Mouse (Mus musculus): ENCODE measurements around the gene Tpsg1. TPM values are rescaled to one million over a fixed set of nuclear protein-coding genes. Genes with fewer than 3 reads are reported as not detected.

The Tpsg1 gene
- polyA plus RNA-seq, 1 experiment from 2014 or later = 6.3 TPM

GRCm38 (mm10) chr17:25420998-25421397 is 51.9 kb downstream of the Tpsg1 start:
- H3K4me1 ChIP-seq (replicated peaks; ENCODE audit: control insufficient read depth, insufficient read depth, low read length) = peaks cover 18% of the 10 kb centered on the region
- no peak overlapping the region for H3K9ac ChIP-seq (ENCODE audit: low read length)
- no peaks in the 10 kb centered on the region for H3K27me3 ChIP-seq (replicated peaks; ENCODE audit: control insufficient read depth, insufficient read depth, low read length)
- no peak overlapping the region for H3K4me2 ChIP-seq (ENCODE audit: low read length)
- WGBS = 91% methylated on average over 3 of the region's 3 CpGs
- DNase-seq (ENCODE audit: low spot score) = no peak
- H3K27ac ChIP-seq (ENCODE audit: low read depth) = no peak overlapping the region
- no peaks in the 10 kb centered on the region; the same call in 1 of the 2 replicates for H3K36me3 ChIP-seq (ENCODE audit: control insufficient read depth, insufficient read depth, low read length)
- no peaks in the 10 kb centered on the region for H3K9me3 ChIP-seq (ENCODE audit: control insufficient read depth, low read length)
- no peak overlapping the region for H3K4me3 ChIP-seq (ENCODE audit: low read depth, low read length)
- ATAC-seq (replicated peaks; ENCODE audit: low FRiP score, low TSS enrichment, low read depth) = no peak

Other genes with a start within 250 kb of the Tpsg1 start
- not detected in 2 replicates for gene Ptx4, start 248.5 kb upstream of the Tpsg1 start, polyA plus RNA-seq (2014; fragmentation: Nextera tagmentation; extraction: Ambion mirVana)
- 20.0 and 22.0 TPM in 2 replicates for gene Clcn7, start 235.9 kb upstream of the Tpsg1 start, polyA plus RNA-seq (2014; fragmentation: Nextera tagmentation; extraction: Ambion mirVana)
- gene Ccdc154, start 206.8 kb upstream of the Tpsg1 start, polyA plus RNA-seq (2014; fragmentation: Nextera tagmentation; extraction: Ambion mirVana) = 0.07 TPM in 2 replicates
- gene Gm38655, start 193.8 kb upstream of the Tpsg1 start, polyA plus RNA-seq (2014; fragmentation: Nextera tagmentation; extraction: Ambion mirVana) = 0.41 and 0.47 TPM in 2 replicates
- gene BC003965, start 184.7 kb upstream of the Tpsg1 start, polyA plus RNA-seq (2014; fragmentation: Nextera tagmentation; extraction: Ambion mirVana) = 36.9 and 37.1 TPM in 2 replicates
- gene Unkl, start 180.9 kb upstream of the Tpsg1 start, polyA plus RNA-seq (2014; fragmentation: Nextera tagmentation; extraction: Ambion mirVana) = 4.8 and 6.2 TPM in 2 replicates
- 36.4 and 41.8 TPM in 2 replicates for gene Gnptg, start 129.1 kb upstream of the Tpsg1 start, polyA plus RNA-seq (2014; fragmentation: Nextera tagmentation; extraction: Ambion mirVana)
- gene Tsr3, start 129.1 kb upstream of the Tpsg1 start, polyA plus RNA-seq (2014; fragmentation: Nextera tagmentation; extraction: Ambion mirVana) = 45.1 and 47.4 TPM in 2 replicates
- gene Baiap3, start 112.9 kb upstream of the Tpsg1 start, polyA plus RNA-seq (2014; fragmentation: Nextera tagmentation; extraction: Ambion mirVana) = 2.9 and 4.0 TPM in 2 replicates
- 579 and 640 TPM in 2 replicates for gene Ube2i, start 94.7 kb upstream of the Tpsg1 start, polyA plus RNA-seq (2014; fragmentation: Nextera tagmentation; extraction: Ambion mirVana)
- gene Prss34, start 70.9 kb upstream of the Tpsg1 start, polyA plus RNA-seq (2014; fragmentation: Nextera tagmentation; extraction: Ambion mirVana) = 0.39 TPM in 1 of 2 replicates, not detected in the other
- gene Prss28, start 60.6 kb upstream of the Tpsg1 start, polyA plus RNA-seq (2014; fragmentation: Nextera tagmentation; extraction: Ambion mirVana) = not detected in 2 replicates
- not detected in 2 replicates for gene Prss29, start 50.6 kb upstream of the Tpsg1 start, polyA plus RNA-seq (2014; fragmentation: Nextera tagmentation; extraction: Ambion mirVana)
- not detected in 2 replicates for gene Tpsab1, start 23.7 kb upstream of the Tpsg1 start, polyA plus RNA-seq (2014; fragmentation: Nextera tagmentation; extraction: Ambion mirVana)
- 0.66 and 0.89 TPM in 2 replicates for gene Tpsb2, start 3.0 kb upstream of the Tpsg1 start, polyA plus RNA-seq (2014; fragmentation: Nextera tagmentation; extraction: Ambion mirVana)
- gene Cacna1h, start 64.5 kb downstream of the Tpsg1 start, polyA plus RNA-seq (2014; fragmentation: Nextera tagmentation; extraction: Ambion mirVana) = 6.6 and 7.0 TPM in 2 replicates
- 0.35 TPM in 1 of 2 replicates, not detected in the other for gene Tekt4, start 85.3 kb downstream of the Tpsg1 start, polyA plus RNA-seq (2014; fragmentation: Nextera tagmentation; extraction: Ambion mirVana)
- gene Sstr5, start 128.0 kb downstream of the Tpsg1 start, polyA plus RNA-seq (2014; fragmentation: Nextera tagmentation; extraction: Ambion mirVana) = 0.19 and 0.36 TPM in 2 replicates
- gene Sox8, start 201.4 kb downstream of the Tpsg1 start, polyA plus RNA-seq (2014; fragmentation: Nextera tagmentation; extraction: Ambion mirVana) = 9.1 and 9.4 TPM in 2 replicates
- gene Lmf1, start 209.8 kb downstream of the Tpsg1 start, polyA plus RNA-seq (2014; fragmentation: Nextera tagmentation; extraction: Ambion mirVana) = 31.3 and 33.5 TPM in 2 replicates